Mouse (Mus musculus): ENCODE measurements around the gene Cd44. TPM values are rescaled to one million over a fixed set of nuclear protein-coding genes. Genes with fewer than 3 reads are reported as not detected.

The Cd44 gene
- polyA plus RNA-seq, 1 experiment, result 0.15 TPM

GRCm38 (mm10) chr2:102807633-102808032 lies 93.8 kb downstream of the Cd44 start:
- Histone ChIP-seq H3K4me3 (ENCODE audit: control insufficient read depth, low read depth, low read length) (no peak overlapping the region), H3K36me3 (ENCODE audit: control insufficient read depth, insufficient read depth, low read length) (no peaks in the 10 kb centered on the region), H3K4me1 (ENCODE audit: control insufficient read depth, insufficient read depth, low read length) (no peaks in the 10 kb centered on the region), H3K27me3 (ENCODE audit: control insufficient read depth, insufficient read depth, low read length) (no peaks in the 10 kb centered on the region), H3K27ac (ENCODE audit: control insufficient read depth, insufficient read depth, low read depth, low read length) (no peak overlapping the region)
- TF ChIP-seq POLR2A (IDR thresholded peaks at IDR 0.05; ENCODE audit: control insufficient read depth, low read depth, low read length) (no peak), CTCF (IDR thresholded peaks at IDR 0.05; ENCODE audit: control insufficient read depth, insufficient read depth, insufficient replicate concordance, low read depth, low read length) (no peak)

GRCm38 (mm10) chr2:102805761-102806496 lies 95.5 kb downstream of the Cd44 start:
- no peaks in the 10 kb centered on the region for H3K36me3 ChIP-seq (ENCODE audit: control insufficient read depth, insufficient read depth, low read length)
- no peaks in the 10 kb centered on the region for H3K4me1 ChIP-seq (ENCODE audit: control insufficient read depth, insufficient read depth, low read length)
- no peak for TF ChIP-seq POLR2A (IDR thresholded peaks at IDR 0.05; ENCODE audit: control insufficient read depth, low read depth, low read length)
- no peaks in the 10 kb centered on the region for H3K27me3 ChIP-seq (ENCODE audit: control insufficient read depth, insufficient read depth, low read length)
- H3K27ac ChIP-seq (ENCODE audit: control insufficient read depth, insufficient read depth, low read depth, low read length), result no peak overlapping the region
- no peak overlapping the region for H3K4me3 ChIP-seq (ENCODE audit: control insufficient read depth, low read depth, low read length)

GRCm38 (mm10) chr2:102805283-102805682 lies 96.2 kb downstream of the Cd44 start:
- TF ChIP-seq POLR2A (IDR thresholded peaks at IDR 0.05; ENCODE audit: control insufficient read depth, low read depth, low read length) (no peak), CTCF (IDR thresholded peaks at IDR 0.05; ENCODE audit: control insufficient read depth, insufficient read depth, insufficient replicate concordance, low read depth, low read length) (no peak)
- no peaks in the 10 kb centered on the region for H3K36me3 ChIP-seq (ENCODE audit: control insufficient read depth, insufficient read depth, low read length)
- no peak overlapping the region for H3K4me3 ChIP-seq (ENCODE audit: control insufficient read depth, low read depth, low read length)
- no peaks in the 10 kb centered on the region for H3K4me1 ChIP-seq (ENCODE audit: control insufficient read depth, insufficient read depth, low read length)
- no peaks in the 10 kb centered on the region for H3K27me3 ChIP-seq (ENCODE audit: control insufficient read depth, insufficient read depth, low read length)
- H3K27ac ChIP-seq (ENCODE audit: control insufficient read depth, insufficient read depth, low read depth, low read length), result no peak overlapping the region

DNA sequence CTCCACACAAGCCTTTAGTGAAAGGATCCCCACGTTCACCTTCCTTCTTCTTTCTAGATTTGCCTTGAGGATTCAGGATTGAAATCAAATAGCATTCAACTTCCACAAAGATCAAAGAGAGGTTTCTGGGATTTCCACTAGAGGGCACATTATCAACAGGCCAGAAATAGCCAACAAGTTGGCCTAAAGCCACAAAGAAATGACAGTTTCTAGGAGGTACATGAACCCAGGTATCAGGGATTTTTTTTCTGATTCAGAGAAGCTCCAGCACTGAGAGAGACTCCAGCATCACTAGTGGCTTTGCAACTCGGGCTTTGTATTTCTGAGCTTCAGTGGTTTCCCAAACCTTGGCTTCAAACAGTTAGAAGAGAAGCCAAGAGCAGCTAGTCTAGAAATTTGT lies 97.4 kb downstream of the Cd44 start:
- H3K27me3 ChIP-seq (ENCODE audit: control insufficient read depth, insufficient read depth, low read length), result no peaks in the 10 kb centered on the region
- H3K4me1 ChIP-seq (ENCODE audit: control insufficient read depth, insufficient read depth, low read length), result no peaks in the 10 kb centered on the region
- H3K4me3 ChIP-seq (ENCODE audit: control insufficient read depth, low read depth, low read length), result no peak overlapping the region
- TF ChIP-seq CTCF (IDR thresholded peaks at IDR 0.05; ENCODE audit: control insufficient read depth, insufficient read depth, insufficient replicate concordance, low read depth, low read length) (no peak), POLR2A (IDR thresholded peaks at IDR 0.05; ENCODE audit: control insufficient read depth, low read depth, low read length) (no peak)
- H3K36me3 ChIP-seq (ENCODE audit: control insufficient read depth, insufficient read depth, low read length), result no peaks in the 10 kb centered on the region
- H3K27ac ChIP-seq (ENCODE audit: control insufficient read depth, insufficient read depth, low read depth, low read length), result no peak overlapping the region

GRCm38 (mm10) chr2:102801899-102802298 lies 99.6 kb downstream of the Cd44 start:
- H3K27ac ChIP-seq (ENCODE audit: control insufficient read depth, insufficient read depth, low read depth, low read length), result no peak overlapping the region
- H3K4me1 ChIP-seq (ENCODE audit: control insufficient read depth, insufficient read depth, low read length), result no peaks in the 10 kb centered on the region
- TF ChIP-seq POLR2A (IDR thresholded peaks at IDR 0.05; ENCODE audit: control insufficient read depth, low read depth, low read length), result no peak
- TF ChIP-seq CTCF (IDR thresholded peaks at IDR 0.05; ENCODE audit: control insufficient read depth, insufficient read depth, insufficient replicate concordance, low read depth, low read length), result no peak
- H3K4me3 ChIP-seq (ENCODE audit: control insufficient read depth, low read depth, low read length), result no peak overlapping the region
- H3K36me3 ChIP-seq (ENCODE audit: control insufficient read depth, insufficient read depth, low read length), result no peaks in the 10 kb centered on the region
- no peaks in the 10 kb centered on the region for H3K27me3 ChIP-seq (ENCODE audit: control insufficient read depth, insufficient read depth, low read length)

DNA sequence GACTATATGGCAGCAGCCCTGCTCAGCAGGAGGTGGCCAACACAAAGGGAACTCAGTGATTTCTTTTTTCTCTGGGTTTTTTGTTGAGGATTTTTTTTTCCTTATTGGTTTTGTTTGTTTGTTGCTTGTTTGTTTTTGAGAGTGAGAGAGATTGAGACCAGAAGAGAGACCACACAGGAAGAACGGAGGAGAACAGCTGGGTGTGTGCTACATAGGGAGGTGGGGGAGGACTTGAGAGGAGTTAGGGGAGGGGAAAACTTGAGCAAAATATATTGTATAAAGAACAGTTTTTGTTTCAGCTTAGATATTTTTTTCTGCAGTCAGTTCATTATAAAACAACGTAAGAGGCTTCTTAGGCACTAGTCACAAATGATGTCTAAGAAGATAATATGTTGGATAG lies 103.3 kb downstream of the Cd44 start:
- Histone ChIP-seq H3K27ac (ENCODE audit: control insufficient read depth, insufficient read depth, low read depth, low read length) (no peak overlapping the region), H3K4me3 (ENCODE audit: control insufficient read depth, low read depth, low read length) (no peak overlapping the region), H3K36me3 (ENCODE audit: control insufficient read depth, insufficient read depth, low read length) (no peaks in the 10 kb centered on the region), H3K27me3 (ENCODE audit: control insufficient read depth, insufficient read depth, low read length) (no peaks in the 10 kb centered on the region), H3K4me1 (ENCODE audit: control insufficient read depth, insufficient read depth, low read length) (no peaks in the 10 kb centered on the region)
- TF ChIP-seq POLR2A (IDR thresholded peaks at IDR 0.05; ENCODE audit: control insufficient read depth, low read depth, low read length), result no peak
- no peak for TF ChIP-seq CTCF (IDR thresholded peaks at IDR 0.05; ENCODE audit: control insufficient read depth, insufficient read depth, insufficient replicate concordance, low read depth, low read length)

DNA sequence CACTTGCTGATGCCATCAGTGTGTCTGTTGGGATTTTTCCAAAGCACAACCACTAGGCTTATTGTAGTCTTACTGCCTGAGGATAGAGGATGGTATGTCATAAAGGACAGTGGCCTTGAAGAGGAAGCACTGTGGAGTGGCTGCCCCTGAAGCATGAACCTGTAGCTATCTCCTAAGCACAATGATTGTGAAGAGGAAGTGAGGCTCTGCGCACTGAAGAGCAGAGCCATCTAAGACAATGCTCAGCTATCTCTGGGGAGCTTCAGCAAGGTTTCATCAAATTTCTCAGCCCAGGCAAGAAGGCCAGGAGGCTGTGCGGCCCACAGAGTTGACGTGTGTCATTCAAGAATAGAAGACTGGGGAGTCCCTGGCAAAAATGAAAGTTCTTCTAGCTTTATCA lies 106.4 kb downstream of the Cd44 start:
- no peaks in the 10 kb centered on the region for H3K36me3 ChIP-seq (ENCODE audit: control insufficient read depth, insufficient read depth, low read length)
- no peak overlapping the region for H3K27ac ChIP-seq (ENCODE audit: control insufficient read depth, insufficient read depth, low read depth, low read length)
- no peaks in the 10 kb centered on the region for H3K27me3 ChIP-seq (ENCODE audit: control insufficient read depth, insufficient read depth, low read length)
- H3K4me1 ChIP-seq (ENCODE audit: control insufficient read depth, insufficient read depth, low read length), result no peaks in the 10 kb centered on the region
- no peak for TF ChIP-seq CTCF (IDR thresholded peaks at IDR 0.05; ENCODE audit: control insufficient read depth, insufficient read depth, insufficient replicate concordance, low read depth, low read length)
- TF ChIP-seq POLR2A (IDR thresholded peaks at IDR 0.05; ENCODE audit: control insufficient read depth, low read depth, low read length), result no peak
- H3K4me3 ChIP-seq (ENCODE audit: control insufficient read depth, low read depth, low read length), result no peak overlapping the region
